Mouse (Mus musculus) forebrain, embryonic 14.5 days (tissue): ENCODE measurements around the gene Slc17a8. TPM values are rescaled to one million over a fixed set of nuclear protein-coding genes. Genes with fewer than 3 reads are reported as not detected.
"Not testable (repeated sequence)": the region's sequence is repeated elsewhere in the genome, so short reads cannot be mapped to it uniquely, and the experiment has no call there.

ENCODE experiments used
- ATAC-seq: fragments of 200-750 bp; cut with Nextera tagmentation; 2 replicates; pipeline ENCODE4 v1.8.0; 2017; ENCODE audit warnings: mild to moderate bottlenecking, moderate library complexity
- DNase-seq: peaks from one replicate; pipeline ENCODE4 v3.0.0-alpha.2; 2015; ENCODE audit warnings: low spot score
- H3K27ac ChIP-seq: fragments of 300-500 bp; sonication (generic); 2 replicates; pipeline ENCODE4 v1.5.1; 2014; ENCODE audit warnings: low read depth, mild to moderate bottlenecking, control low read depth, low read length, moderate library complexity
- H3K27me3 ChIP-seq: fragments of 300-500 bp; sonication (generic); replicated peaks from 2 replicates; pipeline ENCODE4 v1.6.1; 2014; ENCODE audit warnings: low read length, control low read depth, mixed read lengths; ENCODE audit not compliant: control insufficient read depth, insufficient read depth
- H3K36me3 ChIP-seq: fragments of 300-500 bp; sonication (generic); 2 replicates; pipeline ENCODE4 v1.6.1; 2014; ENCODE audit warnings: low read length, control low read depth; ENCODE audit not compliant: control insufficient read depth, insufficient read depth
- H3K4me1 ChIP-seq: fragments of 300-500 bp; sonication (generic); 2 replicates; pipeline ENCODE4 v1.6.1; 2014; ENCODE audit warnings: antibody characterized with exemption, low read length, control low read depth; ENCODE audit not compliant: control insufficient read depth, insufficient read depth
- H3K4me2 ChIP-seq: fragments of 300-500 bp; sonication (generic); 2 replicates; pipeline ENCODE4 v1.6.1; 2014; ENCODE audit warnings: mild to moderate bottlenecking, control low read depth, low read length
- H3K4me3 ChIP-seq: fragments of 300-500 bp; sonication (generic); 2 replicates; pipeline ENCODE4 v1.5.1; 2014; ENCODE audit warnings: low read depth, low read length, control low read depth
- H3K9ac ChIP-seq: fragments of 300-500 bp; sonication (generic); 2 replicates; pipeline ENCODE4 v1.6.1; 2014; ENCODE audit warnings: mild to moderate bottlenecking, low read length, control low read depth, moderate library complexity
- H3K9me3 ChIP-seq: fragments of 300-500 bp; sonication (generic); replicated peaks from 2 replicates; pipeline ENCODE4 v1.6.1; 2016; ENCODE audit warnings: low read length, control low read depth, mixed read lengths; ENCODE audit not compliant: control insufficient read depth
- WGBS: fragments of 180-500 bp; shearing (Covaris S2); extraction: QIAGEN DNeasy Blood & Tissue Kit; methylation state at CpG from one replicate; pipeline ENCODE4 v1.1.7; 2014; 5-methylcytosine and 5-hydroxymethylcytosine counted together
- polyA plus RNA-seq: library from polyadenylated mRNA; unstranded; fragments of >200 nt; fragmentation: Nextera tagmentation; extraction: Ambion mirVana; gene quantifications from 2 replicates; pipeline ENCODE4 v1.2.1, GENCODE M21; 2014

Slc17a8 gene
- polyA plus RNA-seq, 1 experiment from 2014 or later = 0.11 TPM

DNA sequence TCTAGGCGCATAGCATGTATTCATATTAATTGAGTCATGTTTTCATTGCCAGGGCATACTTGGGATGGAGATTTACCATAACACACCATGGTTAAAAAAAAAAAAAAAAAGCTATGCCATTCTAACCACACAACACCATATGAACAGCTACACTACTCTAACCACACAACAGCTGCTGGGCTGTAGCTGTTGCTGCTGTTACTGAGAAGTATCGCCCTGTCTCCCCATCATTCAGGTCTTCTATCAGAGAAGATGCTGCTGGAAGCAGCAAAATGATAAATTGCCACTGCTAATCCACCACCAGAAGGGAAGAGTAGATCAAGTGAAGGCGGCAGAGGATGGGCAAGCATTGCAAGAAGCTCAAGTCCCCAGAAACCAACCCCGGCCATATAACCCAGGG lies 42.3 kb downstream of the Slc17a8 start:
- Histone ChIP-seq H3K27ac (no peak overlapping the region), H3K4me2 (no peak overlapping the region), H3K4me3 (no peak overlapping the region), H3K9me3 (no peaks in the 10 kb centered on the region), H3K27me3 (no peaks in the 10 kb centered on the region), H3K4me1 (no peaks in the 10 kb centered on the region), H3K9ac (no peak overlapping the region), H3K36me3 (no peaks in the 10 kb centered on the region)
- no peak for DNase-seq
- WGBS = 95% methylated on average over 4 of the region's 4 CpGs
- no peak for ATAC-seq

DNA sequence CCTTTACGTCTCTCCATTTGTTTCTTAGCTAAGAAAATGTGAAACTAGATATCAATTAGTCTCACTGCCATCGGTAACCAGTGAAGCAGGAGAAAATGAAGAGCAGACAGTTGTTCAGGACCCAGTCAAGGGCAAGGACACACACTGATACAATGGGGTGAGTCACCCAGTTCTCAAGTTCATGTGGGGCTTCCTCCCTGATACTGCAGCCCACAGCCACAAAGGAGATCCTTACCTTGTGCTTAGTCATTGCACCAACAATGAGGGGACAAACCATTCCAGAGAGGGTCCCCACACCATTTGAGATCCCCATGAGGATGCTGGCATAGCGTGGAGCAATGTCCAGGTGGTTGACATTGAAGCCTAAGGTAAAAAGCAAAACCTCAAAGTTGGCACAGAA lies 43.4 kb downstream of the Slc17a8 start:
- Histone ChIP-seq H3K4me1 (no peaks in the 10 kb centered on the region), H3K4me2 (no peak overlapping the region), H3K27ac (no peak overlapping the region), H3K4me3 (no peak overlapping the region), H3K27me3 (no peaks in the 10 kb centered on the region), H3K9me3 (no peaks in the 10 kb centered on the region), H3K9ac (no peak overlapping the region), H3K36me3 (no peaks in the 10 kb centered on the region)
- ATAC-seq (no peak), DNase-seq (no peak)
- WGBS = 90% methylated on average over 3 of the region's 3 CpGs

DNA sequence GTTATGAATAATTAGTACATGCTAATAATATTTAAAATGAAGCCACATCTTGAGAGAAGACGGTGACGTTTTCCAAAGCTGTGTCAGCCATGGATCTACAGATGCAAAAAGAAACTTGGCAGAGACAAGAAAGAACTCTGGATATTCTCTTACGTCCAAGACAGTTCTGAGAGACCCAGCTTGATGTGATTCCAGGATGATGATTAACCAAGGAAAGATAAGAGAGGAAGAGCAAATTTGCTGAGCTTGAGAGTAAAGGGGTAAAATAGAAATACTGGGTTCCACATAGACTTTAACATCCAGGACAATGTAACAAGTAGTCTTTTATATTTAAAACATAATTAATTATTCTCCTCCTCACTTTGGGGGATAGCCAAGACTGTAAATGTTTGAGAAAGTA lies 47.6 kb downstream of the Slc17a8 start:
- H3K4me1 ChIP-seq = no peaks in the 10 kb centered on the region
- no peak overlapping the region for H3K27ac ChIP-seq
- DNase-seq (no peak), ATAC-seq (no peak)
- no peak overlapping the region for H3K9ac ChIP-seq
- no peak overlapping the region for H3K4me3 ChIP-seq
- no peaks in the 10 kb centered on the region for H3K9me3 ChIP-seq
- no peaks in the 10 kb centered on the region for H3K27me3 ChIP-seq
- WGBS = 87% methylated on average over 3 of the region's 3 CpGs
- H3K4me2 ChIP-seq = no peak overlapping the region
- no peaks in the 10 kb centered on the region for H3K36me3 ChIP-seq

DNA sequence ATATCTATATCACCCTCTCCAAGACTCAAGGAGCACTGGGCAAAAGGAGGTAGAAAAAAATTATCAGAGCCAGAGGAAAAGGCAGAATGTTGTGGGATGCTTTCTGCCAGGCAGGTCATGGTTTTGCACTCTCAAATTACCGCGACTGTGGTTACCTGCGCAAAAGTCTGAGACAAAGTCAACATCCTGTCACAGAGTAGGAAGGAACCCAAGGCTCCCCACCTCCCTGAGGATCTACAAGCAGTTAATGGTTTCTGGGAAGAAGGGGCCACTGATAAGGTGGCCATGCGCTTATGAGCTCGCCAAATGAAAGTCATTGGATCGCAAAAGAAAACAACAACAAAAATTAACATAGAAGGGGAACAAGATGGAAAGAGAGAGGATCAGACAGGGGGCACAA lies 48.1 kb downstream of the Slc17a8 start:
- no peaks in the 10 kb centered on the region for H3K36me3 ChIP-seq
- no peak overlapping the region for H3K9ac ChIP-seq
- 93% methylated on average over 6 of the region's 6 CpGs for WGBS
- no peaks in the 10 kb centered on the region for H3K9me3 ChIP-seq
- H3K4me3 ChIP-seq = no peak overlapping the region
- H3K27ac ChIP-seq = no peak overlapping the region
- H3K4me1 ChIP-seq = no peaks in the 10 kb centered on the region
- DNase-seq = no peak
- H3K4me2 ChIP-seq = no peak overlapping the region
- H3K27me3 ChIP-seq = no peaks in the 10 kb centered on the region
- ATAC-seq = no peak

DNA sequence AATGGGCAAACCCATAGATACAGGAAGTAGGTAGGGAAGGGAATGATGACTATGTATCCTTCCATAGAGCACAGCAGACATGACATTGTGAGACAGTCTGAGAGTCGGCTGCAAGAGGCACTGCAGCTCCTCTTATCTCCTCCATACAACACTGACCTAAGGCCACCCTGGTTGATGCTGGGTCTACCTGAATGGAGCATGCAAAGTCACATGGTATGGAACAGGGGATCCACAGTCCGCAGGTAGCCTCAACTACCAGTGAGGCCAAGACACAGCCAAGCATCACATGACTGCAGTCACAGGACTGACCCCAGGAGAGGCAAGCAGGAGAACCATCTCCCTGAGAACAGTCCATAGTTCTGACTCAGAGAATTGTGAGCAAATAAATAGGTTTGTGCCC lies 53.7 kb downstream of the Slc17a8 start:
- Histone ChIP-seq H3K9me3 (no peaks in the 10 kb centered on the region), H3K27ac (no peak overlapping the region), H3K4me1 (no peaks in the 10 kb centered on the region), H3K4me3 (no peak overlapping the region), H3K4me2 (no peak overlapping the region), H3K9ac (no peak overlapping the region), H3K27me3 (no peaks in the 10 kb centered on the region), H3K36me3 (no peaks in the 10 kb centered on the region)
- DNase-seq (no peak), ATAC-seq (no peak)
- WGBS = 84% methylated on average over 2 of the region's 2 CpGs

DNA sequence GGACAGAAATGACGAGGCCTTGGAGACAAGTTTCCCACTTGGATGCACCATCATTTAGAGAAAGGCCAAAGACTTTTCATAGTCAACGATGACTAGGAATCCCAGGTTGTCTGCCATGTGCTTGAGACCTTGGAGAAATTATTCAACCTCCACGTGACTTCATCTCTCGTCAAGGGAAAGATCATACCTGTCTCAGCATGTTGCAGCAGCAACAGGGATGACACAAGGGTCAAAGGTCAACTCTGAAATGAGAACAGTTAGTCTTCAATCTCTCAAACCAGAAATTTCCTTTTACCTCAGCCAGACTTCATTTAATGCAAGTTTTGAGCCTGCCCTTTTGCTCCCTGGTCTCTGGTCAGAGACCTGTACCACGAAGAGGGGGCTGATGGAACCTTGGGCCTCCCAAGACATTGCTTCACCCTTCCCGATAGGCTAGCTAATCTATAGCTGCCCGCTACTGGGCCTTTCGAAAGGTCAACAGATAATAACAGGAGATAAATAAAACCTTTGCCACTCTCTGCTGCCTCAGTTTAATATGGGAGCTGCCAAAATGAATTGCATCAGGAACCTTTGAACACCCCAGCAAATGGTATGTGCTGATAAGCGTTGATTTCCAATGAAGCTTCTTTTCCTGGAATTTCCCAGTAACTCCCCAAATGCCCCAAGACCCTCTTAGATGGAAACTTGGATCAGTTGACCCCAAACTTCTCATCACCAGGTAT lies 55.6 kb downstream of the Slc17a8 start:
- ATAC-seq = no peak
- Histone ChIP-seq H3K27ac (no peak overlapping the region), H3K36me3 (no peaks in the 10 kb centered on the region), H3K4me3 (no peak overlapping the region), H3K4me1 (no peaks in the 10 kb centered on the region), H3K4me2 (no peak overlapping the region), H3K27me3 (no peaks in the 10 kb centered on the region), H3K9ac (no peak overlapping the region), H3K9me3 (no peaks in the 10 kb centered on the region)
- 90% methylated on average over 9 of the region's 9 CpGs for WGBS
- DNase-seq = no peak

DNA sequence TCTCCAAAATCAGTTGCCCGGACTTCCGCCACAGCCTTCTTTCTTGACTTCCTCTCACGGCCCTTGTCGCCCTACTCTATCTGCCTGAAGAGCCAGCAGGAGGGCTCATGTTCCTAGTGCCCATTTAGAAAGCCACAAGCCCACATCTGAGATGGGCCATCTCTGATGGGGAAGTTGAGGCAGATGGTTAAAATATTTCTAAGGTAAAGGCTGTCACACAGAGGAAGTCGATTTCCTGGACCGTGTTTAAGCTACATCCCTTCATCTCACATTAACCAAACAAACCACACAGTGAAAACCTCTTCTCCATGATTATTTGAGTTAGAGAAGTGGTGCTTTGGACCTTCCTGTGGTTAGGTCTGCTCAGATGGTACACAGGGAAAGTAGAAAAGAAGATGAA lies 58.9 kb downstream of the Slc17a8 start:
- Histone ChIP-seq H3K36me3 (no peaks in the 10 kb centered on the region), H3K9me3 (no peaks in the 10 kb centered on the region), H3K4me1 (no peaks in the 10 kb centered on the region), H3K4me3 (no peak overlapping the region), H3K27ac (no peak overlapping the region), H3K9ac (no peak overlapping the region), H3K4me2 (no peak overlapping the region), H3K27me3 (no peaks in the 10 kb centered on the region)
- ATAC-seq (no peak), DNase-seq (no peak)
- 94% methylated on average over 6 of the region's 6 CpGs for WGBS

DNA sequence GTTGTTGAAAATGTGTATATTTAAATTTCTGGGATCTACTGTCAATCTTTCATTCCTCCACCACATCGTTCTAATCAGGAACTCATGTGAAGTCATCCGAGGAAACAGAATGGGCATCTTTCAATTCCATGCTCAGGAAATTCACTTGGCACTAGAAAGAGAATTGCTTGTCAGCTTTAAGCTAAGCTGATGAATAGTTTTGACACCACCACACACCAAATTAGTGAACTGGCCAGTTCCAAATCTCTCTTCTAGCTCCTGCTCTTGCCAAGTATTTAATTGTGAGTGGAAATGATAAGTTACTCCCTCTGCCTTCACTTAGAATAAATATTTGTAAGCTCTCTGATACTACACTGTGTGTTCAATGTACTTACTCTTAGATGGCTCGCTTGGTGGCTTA lies 61.7 kb downstream of the Slc17a8 start:
- no peak overlapping the region for H3K4me3 ChIP-seq
- H3K9ac ChIP-seq = no peak overlapping the region
- WGBS = 29% methylated on average over 3 of the region's 3 CpGs
- ATAC-seq = no peak
- DNase-seq = peak; percentile 54
- no peak overlapping the region for H3K4me2 ChIP-seq
- H3K9me3 ChIP-seq = no peaks in the 10 kb centered on the region
- H3K4me1 ChIP-seq = no peaks in the 10 kb centered on the region
- H3K36me3 ChIP-seq = no peaks in the 10 kb centered on the region
- no peak overlapping the region for H3K27ac ChIP-seq
- no peaks in the 10 kb centered on the region for H3K27me3 ChIP-seq

DNA sequence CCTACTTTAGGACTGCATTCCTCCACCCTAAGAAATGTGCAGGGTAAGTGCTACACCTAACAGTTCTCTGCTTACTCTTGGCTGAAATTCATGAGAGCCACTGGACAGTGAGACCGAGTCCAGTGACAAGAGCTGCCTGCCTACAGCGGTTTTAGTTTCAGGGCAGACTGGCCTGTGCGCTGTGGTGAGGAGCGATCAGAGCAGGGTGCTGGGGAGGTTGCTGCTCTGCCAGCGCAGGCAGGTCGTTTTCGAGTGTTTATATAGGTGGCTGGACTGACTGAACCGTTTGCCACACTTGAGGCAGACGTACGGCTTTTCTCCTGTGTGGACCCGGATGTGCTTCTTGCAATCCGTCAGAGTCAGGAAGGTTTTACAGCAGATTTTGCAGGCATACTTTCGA lies 66.2 kb downstream of the Slc17a8 start:
- H3K9ac ChIP-seq, H3K27me3 ChIP-seq, H3K36me3 ChIP-seq, ATAC-seq, H3K4me1 ChIP-seq, H3K9me3 ChIP-seq, H3K4me3 ChIP-seq, DNase-seq, H3K4me2 ChIP-seq, H3K27ac ChIP-seq: not testable (repeated sequence)
- WGBS = 92% methylated on average over 12 of the region's 13 CpGs
